Mouse (Mus musculus) induced T-regulatory cell, adult 2 months (primary cell): ENCODE data around the gene Cubn.

ENCODE experiments used
- DNase-seq: peaks from one replicate; pipeline ENCODE4 v3.0.0-alpha.2; 2012; ENCODE audit warnings: low read depth

The Cubn gene

GRCm38 (mm10) chr2:13484566-13484965 lies 7.0 kb downstream of the Cubn start:
- no peak for DNase-seq

GRCm38 (mm10) chr2:13480744-13481143 lies 10.9 kb downstream of the Cubn start:
- no peak for DNase-seq

- no peak for DNase-seq
Observed at GRCm38 (mm10) chr2:13479165-13479564, 12.4 kb downstream of the Cubn start.

- no peak for DNase-seq
Observed at GRCm38 (mm10) chr2:13470108-13470507, 21.5 kb downstream of the Cubn start.

GRCm38 (mm10) chr2:13469641-13470040 lies 22.0 kb downstream of the Cubn start:
- no peak for DNase-seq

GRCm38 (mm10) chr2:13466685-13467084 lies 24.9 kb downstream of the Cubn start:
- DNase-seq = no peak

- no peak for DNase-seq
Observed at GRCm38 (mm10) chr2:13458088-13458487, 33.5 kb downstream of the Cubn start.

- no peak for DNase-seq
Observed at GRCm38 (mm10) chr2:13456821-13457220, 34.8 kb downstream of the Cubn start.

- no peak for DNase-seq
Observed at GRCm38 (mm10) chr2:13451495-13452491, 39.8 kb downstream of the Cubn start.

GRCm38 (mm10) chr2:13450895-13451294 lies 40.7 kb downstream of the Cubn start:
- DNase-seq = no peak

- no peak for DNase-seq
Observed at GRCm38 (mm10) chr2:13450470-13450869, 41.1 kb downstream of the Cubn start.

GRCm38 (mm10) chr2:13445156-13445555 lies 46.5 kb downstream of the Cubn start:
- DNase-seq = no peak

GRCm38 (mm10) chr2:13438983-13439382 lies 52.6 kb downstream of the Cubn start:
- no peak for DNase-seq

- DNase-seq = no peak
Observed at GRCm38 (mm10) chr2:13438275-13438845, 53.3 kb downstream of the Cubn start.

- DNase-seq = no peak
Observed at GRCm38 (mm10) chr2:13432002-13432401, 59.6 kb downstream of the Cubn start.

- no peak for DNase-seq
Observed at GRCm38 (mm10) chr2:13421974-13422760, 69.4 kb downstream of the Cubn start.

- peak; percentile 32 for DNase-seq
Observed at GRCm38 (mm10) chr2:13416765-13417524, 74.7 kb downstream of the Cubn start.

- DNase-seq = peak; percentile 94
Observed at GRCm38 (mm10) chr2:13413520-13414178, 78.0 kb downstream of the Cubn start.

GRCm38 (mm10) chr2:13410660-13411059 lies 81.0 kb downstream of the Cubn start:
- DNase-seq = peak; percentile 79

- DNase-seq = peak; percentile 86
Observed at GRCm38 (mm10) chr2:13409767-13410519, 81.7 kb downstream of the Cubn start.
